Mouse (Mus musculus) CH12.LX (cell line): ENCODE data around the gene Slc5a1. TPM values are rescaled to one million over a fixed set of nuclear protein-coding genes. Genes with fewer than 3 reads are reported as not detected.

ENCODE experiments used
- DNase-seq: peaks from one replicate; pipeline ENCODE4 v3.0.0-alpha.2; 2013; ENCODE audit errors: extremely low read depth
- H3K27ac ChIP-seq: 2 replicates; pipeline ENCODE4 v1.5.1; 2012; ENCODE audit warnings: low read depth, mild to moderate bottlenecking, control low read depth, moderate library complexity; ENCODE audit not compliant: insufficient read depth
- H3K27me3 ChIP-seq: replicated peaks from 2 replicates; pipeline ENCODE3; 2012; ENCODE audit warnings: inconsistent platforms
- H3K36me3 ChIP-seq, 2 experiments: replicated peaks in 1 of 2; 2 replicates each; pipeline versions ENCODE3 to v1.6.1; 2012; ENCODE audit warnings: inconsistent platforms in 1 of 2, low read length in 1 of 2, mild to moderate bottlenecking in 1 of 2, mixed read lengths in 1 of 2, moderate library complexity in 1 of 2; ENCODE audit not compliant: control insufficient read depth in 1 of 2, insufficient read depth in 1 of 2
- H3K4me1 ChIP-seq, 2 experiments: 2 replicates each; pipeline ENCODE4 v1.6.1; 2012; ENCODE audit warnings: inconsistent platforms in 1 of 2, moderate library complexity in 1 of 2; ENCODE audit not compliant: insufficient read depth in 2 of 2, control insufficient read depth in 1 of 2
- H3K4me2 ChIP-seq: 2 replicates; pipeline ENCODE4 v1.6.1; 2012; ENCODE audit warnings: low read depth, mild to moderate bottlenecking, control low read depth; ENCODE audit not compliant: poor library complexity, insufficient read depth, severe bottlenecking
- H3K4me3 ChIP-seq, 3 experiments: fragments of 150-350 bp in 1 of 3; sonication (generic) in 1 of 3; replicated peaks in 1 of 3; 2 replicates each; pipeline versions ENCODE3 to v1.5.1; 2011 to 2012; ENCODE audit warnings: low read depth in 2 of 3, low read length in 2 of 3, mild to moderate bottlenecking in 2 of 3, moderate library complexity in 2 of 3, control low read depth in 1 of 3, improper control_type of control experiment in 1 of 3, inconsistent platforms in 1 of 3, mixed read lengths in 1 of 3; ENCODE audit not compliant: poor library complexity in 1 of 3
- H3K79me2 ChIP-seq: replicated peaks from 2 replicates; pipeline ENCODE4 v1.6.1; 2012; ENCODE audit warnings: mild to moderate bottlenecking, moderate library complexity; ENCODE audit not compliant: control insufficient read depth, poor library complexity, insufficient read depth, severe bottlenecking; ENCODE audit errors: extremely low read depth
- H3K9ac ChIP-seq: 2 replicates; pipeline ENCODE4 v1.6.1; 2012; ENCODE audit warnings: low read depth, mild to moderate bottlenecking, control low read depth, moderate library complexity; ENCODE audit not compliant: insufficient read depth
- H3K9me3 ChIP-seq: replicated peaks from 2 replicates; pipeline ENCODE3; 2012; ENCODE audit warnings: low read length, inconsistent platforms, mixed read lengths
- BHLHE40 ChIP-seq: IDR thresholded peaks from 2 replicates; pipeline ENCODE4 v1.6.1; 2011; ENCODE audit warnings: mild to moderate bottlenecking, low read depth, low read length, improper control_type of control experiment
- CHD1 ChIP-seq: IDR thresholded peaks from 2 replicates; pipeline ENCODE4 v1.6.1; 2012; ENCODE audit warnings: low read depth, low read length, improper control_type of control experiment, inconsistent platforms
- CHD2 ChIP-seq: IDR thresholded peaks from 2 replicates; pipeline ENCODE4 v1.6.1; 2011; ENCODE audit warnings: low read length, improper control_type of control experiment
- CTCF ChIP-seq, 2 experiments: IDR thresholded peaks in 1 of 2; conservative IDR thresholded peaks in 1 of 2; 2 replicates each; pipeline ENCODE4 v1.5.1; 2011 to 2012; ENCODE audit warnings: low read depth in 2 of 2, low read length in 2 of 2, improper control_type of control experiment in 1 of 2, inconsistent platforms in 1 of 2, mild to moderate bottlenecking in 1 of 2, moderate library complexity in 1 of 2
- EP300 ChIP-seq: IDR thresholded peaks from 2 replicates; pipeline ENCODE4 v1.6.1; 2011; ENCODE audit warnings: low read length, improper control_type of control experiment
- ETS1 ChIP-seq: conservative IDR thresholded peaks from 2 replicates; pipeline ENCODE4 v1.6.1; 2012; ENCODE audit warnings: low read depth, mild to moderate bottlenecking, inconsistent platforms, low read length, improper control_type of control experiment, moderate library complexity
- IRF4 ChIP-seq: IDR thresholded peaks from 2 replicates; pipeline ENCODE4 v1.6.1; 2014; ENCODE audit warnings: low read depth, mild to moderate bottlenecking, inconsistent platforms, low read length, improper control_type of control experiment
- JUN ChIP-seq: IDR thresholded peaks from 2 replicates; pipeline ENCODE4 v1.6.1; 2011; ENCODE audit warnings: low read depth, mild to moderate bottlenecking, low read length, improper control_type of control experiment, moderate library complexity; ENCODE audit not compliant: insufficient read depth
- JUND ChIP-seq: conservative IDR thresholded peaks from 2 replicates; pipeline ENCODE4 v1.6.1; 2011; ENCODE audit warnings: low read depth, low read length, improper control_type of control experiment
- KAT2A ChIP-seq: IDR thresholded peaks from 2 replicates; pipeline ENCODE4 v1.6.1; 2012; ENCODE audit warnings: low read length, improper control_type of control experiment, inconsistent platforms; ENCODE audit not compliant: insufficient replicate concordance
- MAX ChIP-seq: IDR thresholded peaks from 2 replicates; pipeline ENCODE4 v1.6.1; 2011; ENCODE audit warnings: low read length, improper control_type of control experiment
- MAZ ChIP-seq: IDR thresholded peaks from 2 replicates; pipeline ENCODE4 v1.6.1; 2012; ENCODE audit warnings: low read depth, mild to moderate bottlenecking, inconsistent platforms, low read length, improper control_type of control experiment, moderate library complexity
- MYC ChIP-seq: IDR thresholded peaks from 2 replicates; pipeline ENCODE4 v1.6.1; 2011; ENCODE audit warnings: low read depth, mild to moderate bottlenecking, improper control_type of control experiment, low read length
- NELFE ChIP-seq: IDR thresholded peaks from 2 replicates; pipeline ENCODE4 v1.6.1; 2011; ENCODE audit warnings: low read depth, low read length, improper control_type of control experiment
- NRF1 ChIP-seq: IDR thresholded peaks from 2 replicates; pipeline ENCODE4 v1.6.1; 2014; ENCODE audit warnings: low read depth, mild to moderate bottlenecking, inconsistent platforms, low read length, improper control_type of control experiment, moderate library complexity
- PAX5 ChIP-seq: IDR thresholded peaks from 2 replicates; pipeline ENCODE4 v1.6.1; 2012; ENCODE audit warnings: low read length, inconsistent platforms, mixed read lengths
- SIN3A ChIP-seq: IDR thresholded peaks from 2 replicates; pipeline ENCODE4 v1.6.1; 2012; ENCODE audit warnings: low read length, improper control_type of control experiment, inconsistent platforms
- SMC3 ChIP-seq: IDR thresholded peaks from 2 replicates; pipeline ENCODE4 v1.6.1; 2011; ENCODE audit warnings: low read depth, low read length, improper control_type of control experiment
- TCF12 ChIP-seq: IDR thresholded peaks from 2 replicates; pipeline ENCODE4 v1.6.1; 2014; ENCODE audit warnings: low read depth, mild to moderate bottlenecking, inconsistent platforms, low read length, improper control_type of control experiment
- UBTF ChIP-seq: IDR thresholded peaks from 2 replicates; pipeline ENCODE4 v1.6.1; 2012; ENCODE audit warnings: low read depth, mild to moderate bottlenecking, inconsistent platforms, low read length, improper control_type of control experiment, moderate library complexity
- USF1 ChIP-seq: IDR thresholded peaks from 2 replicates; pipeline ENCODE4 v1.6.1; 2014; ENCODE audit warnings: low read depth, mild to moderate bottlenecking, inconsistent platforms, low read length, improper control_type of control experiment
- USF2 ChIP-seq: conservative IDR thresholded peaks from 2 replicates; pipeline ENCODE4 v1.6.1; 2011; ENCODE audit warnings: low read depth, low read length, improper control_type of control experiment
- ZMIZ1 ChIP-seq: IDR thresholded peaks from 2 replicates; pipeline ENCODE4 v1.6.1; 2012; ENCODE audit warnings: low read depth, mild to moderate bottlenecking, inconsistent platforms, low read length, improper control_type of control experiment
- ZNF384 ChIP-seq: IDR thresholded peaks from 2 replicates; pipeline ENCODE4 v1.6.1; 2012; ENCODE audit warnings: low read depth, low read length, improper control_type of control experiment, inconsistent platforms
- dilution Hi-C: fragments of 300-500 bp; cut with MboI; formaldehyde crosslinking; loops from 2 replicates; pipeline ENCODE4 v1.14.3; 2020; ENCODE audit warnings: low sequenced_read_pairs; ENCODE audit not compliant: extremely low pct_unique_long_range_greater_than_20kb, extremely low pct_ligation_motif_present
- in situ Hi-C: fragments of 300-500 bp; cut with MboI; formaldehyde crosslinking; loops from 3 replicates; pipeline ENCODE4 v1.14.3; 2019; ENCODE audit warnings: low sequenced_read_pairs, low pct_ligation_motif_present, low pct_unique_long_range_greater_than_20kb, mixed read lengths
- polyA plus RNA-seq: library from polyadenylated mRNA; unstranded; fragments of >175 nt; gene quantifications from 2 replicates; pipeline ENCODE4 v1.2.1, GENCODE M21; 2012; ENCODE audit warnings: low read depth; ENCODE audit not compliant: insufficient read length
- total RNA-seq, 2 experiments: library from RNA; depleted of rRNA; stranded (reverse); fragments of 300-350 nt in 1 of 2; fragments of >200 nt in 1 of 2; gene quantifications; 2 replicates each; pipeline ENCODE4 v1.2.3; 2012 to 2014

The Slc5a1 gene
- total and polyA plus RNA-seq, 3 experiments: 0.30 to 0.38 (median 0.33) TPM

DNA sequence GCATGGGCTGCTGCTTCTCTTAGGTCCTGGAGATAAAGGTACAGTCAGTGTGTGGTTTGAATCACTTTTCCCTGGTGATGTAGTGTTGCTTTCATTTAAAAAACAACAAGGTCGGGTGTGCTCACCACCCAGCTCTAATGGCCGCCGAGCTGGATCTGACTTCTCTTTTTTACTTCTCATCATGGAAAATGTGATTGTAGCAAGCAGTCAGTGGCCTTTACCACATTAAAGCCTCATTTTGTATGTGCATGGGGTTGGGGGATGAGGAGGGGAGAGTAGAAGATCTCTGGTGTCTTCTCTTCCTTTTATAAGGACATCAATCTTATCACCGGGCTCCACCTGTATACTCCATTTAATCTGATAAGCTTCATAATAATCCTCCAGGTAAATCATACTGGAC is 21.3 kb downstream of the Slc5a1 start:
- Histone ChIP-seq H3K4me1 (peaks cover 12 to 23% of the 10 kb centered on the region in 2 experiments), H3K9ac (no peak overlapping the region), H3K27me3 (no peaks in the 10 kb centered on the region), H3K9me3 (no peaks in the 10 kb centered on the region), H3K36me3 (no peaks in the 10 kb centered on the region), H3K27ac (no peak overlapping the region), H3K4me3 (no peak overlapping the region), H3K79me2 (no peaks in the 10 kb centered on the region), H3K4me2 (no peak overlapping the region)
- DNase-seq: peak; percentile 61
- TF ChIP-seq MYC (0 out of 2 replicates have a peak, but pooled peaks have one; percentile 34), ETS1 (peak; percentile 31; the same call in 1 of the 2 replicates), EP300 (peak; percentile 82), JUND (peak; percentile 76), PAX5 (no peak), NRF1 (peak; percentile 11; the same call in 1 of the 2 replicates), TCF12 (peak; percentile 46; the same call in 1 of the 2 replicates), MAZ (0 out of 2 replicates have a peak, but pooled peaks have one; percentile 18), IRF4 (0 out of 2 replicates have a peak, but pooled peaks have one; percentile 10), BHLHE40 (0 out of 2 replicates have a peak, but pooled peaks have one; percentile 9), CHD1 (no peak), JUN (peak; percentile 78), SIN3A (no peak)
- dilution Hi-C loops (no loop called here), in situ Hi-C loops (loop anchor here (25.0 kb wide), 1 partner anchor 188 kb away; no protein-coding TSS in a partner anchor)

DNA sequence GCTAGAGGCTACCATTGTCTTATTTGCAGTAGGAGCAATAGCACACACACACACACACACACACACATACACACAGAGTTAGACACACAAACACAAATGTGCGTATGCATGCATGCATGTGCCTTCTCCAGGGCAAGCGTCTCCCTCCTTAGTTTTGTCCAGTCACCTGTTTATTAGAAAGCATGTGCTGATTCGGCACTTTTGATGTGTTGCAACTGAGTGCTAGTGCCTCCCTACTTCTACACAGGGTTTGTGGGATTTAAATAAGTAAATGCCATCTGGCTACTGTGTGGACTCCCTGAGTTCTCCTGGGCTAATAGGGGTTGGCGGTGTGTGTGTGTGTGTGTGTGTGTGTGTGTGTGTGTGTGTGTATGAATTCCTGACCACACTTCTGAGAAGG is 30.1 kb downstream of the Slc5a1 start:
- no peak for DNase-seq
- TF ChIP-seq USF2 (no peak), ZNF384 (no peak), UBTF (no peak), SIN3A (no peak), MAX (no peak), JUN (no peak), NELFE (no peak), ZMIZ1 (no peak), USF1 (no peak), TCF12 (no peak), MYC (no peak), CTCF (conservative IDR thresholded peaks at IDR 0.05 in 1 of 2, IDR thresholded peaks at IDR 0.05 in 1 of 2; ENCODE audit: low read depth in 2 of 2, low read length in 2 of 2) (no peak), SMC3 (no peak), CHD2 (no peak), KAT2A (no peak), NRF1 (no peak), PAX5 (no peak), MAZ (no peak)
- dilution Hi-C loops (no loop called here), in situ Hi-C loops (loop anchor here (25.0 kb wide), 1 partner anchor 197 kb away; no protein-coding TSS in a partner anchor)
- no peak overlapping the region for H3K27ac ChIP-seq
- H3K4me3 ChIP-seq: no peak overlapping the region
- no peaks in the 10 kb centered on the region for H3K79me2 ChIP-seq
- H3K9ac ChIP-seq: no peak overlapping the region
- H3K4me2 ChIP-seq: no peak overlapping the region
- no peaks in the 10 kb centered on the region for H3K36me3 ChIP-seq
- no peaks in the 10 kb centered on the region for H3K9me3 ChIP-seq
- peaks cover 12% of the 10 kb centered on the region for H3K27me3 ChIP-seq
- H3K4me1 ChIP-seq: no peaks in the 10 kb centered on the region
